Mouse (Mus musculus) right cerebral cortex, postnatal 14 days (tissue): Measurements from ENCODE around the gene Ftl1.

Experiments
- DNase-seq: peaks from one replicate; pipeline ENCODE4 v3.0.0; 2022

Gene Ftl1

DNA sequence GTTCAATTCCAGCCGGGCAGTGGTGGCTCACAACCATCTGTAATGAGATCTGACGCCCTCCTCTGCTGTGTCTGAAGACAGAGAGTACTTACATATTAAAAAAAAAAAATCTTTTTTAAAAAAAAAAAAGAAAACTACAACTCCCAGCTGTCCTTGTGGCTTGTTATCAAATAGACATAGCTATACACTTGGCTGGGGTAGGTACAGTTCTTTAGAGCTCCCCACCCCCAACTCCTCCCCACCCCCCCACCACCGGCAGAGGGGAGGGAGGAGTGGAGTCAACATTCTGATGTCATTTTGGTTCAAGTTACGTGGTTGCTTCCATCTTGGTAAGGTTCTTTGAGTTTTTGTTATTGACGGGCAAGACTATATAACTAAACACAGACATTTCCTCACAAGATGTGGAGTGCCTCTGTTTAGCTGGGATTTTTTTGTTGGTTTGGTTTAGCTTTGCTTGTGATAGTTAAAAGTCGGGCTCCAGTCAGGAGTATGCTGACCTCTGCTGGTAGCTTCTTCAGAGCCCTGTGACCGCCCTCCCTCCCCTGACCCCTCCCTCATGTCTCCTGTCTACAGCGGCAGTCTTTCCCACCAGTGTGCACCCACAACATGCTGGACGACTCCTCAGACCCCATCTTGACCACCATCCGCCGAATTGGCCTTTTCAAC, 12.2 kb downstream of the Ftl1 start:
- no peak for DNase-seq

- DNase-seq, result no peak
Measured at GRCm38 (mm10) chr7:45446589-45446988, 13.1 kb downstream of the Ftl1 start.

GRCm38 (mm10) chr7:45443526-45444420, 15.9 kb downstream of the Ftl1 start:
- no peak for DNase-seq

GRCm38 (mm10) chr7:45437521-45438276, 22.0 kb downstream of the Ftl1 start, which contains the start of gene Ruvbl2:
Ruvbl2 (minus strand) TSS chr7:45438096.
- no peak for DNase-seq

DNA sequence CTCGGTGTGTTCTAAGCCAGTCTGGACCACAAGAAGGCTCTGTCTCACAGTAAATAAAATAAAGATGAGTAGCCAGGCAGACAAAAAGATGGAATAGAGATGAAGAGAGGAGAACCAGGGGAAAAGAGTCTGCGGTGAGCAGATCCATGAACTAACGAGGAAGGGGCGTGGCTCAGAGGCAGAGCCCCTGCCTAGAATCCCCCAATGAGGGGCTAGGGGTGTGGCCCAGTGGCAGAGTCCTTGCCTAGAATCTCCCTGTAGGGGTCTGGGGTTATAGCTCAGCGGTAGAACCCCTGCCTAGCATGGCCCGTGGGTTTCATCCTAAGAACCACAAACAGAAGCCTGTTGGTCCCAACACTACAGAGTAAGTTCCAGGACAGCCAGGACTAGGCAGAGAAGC, 22.6 kb downstream of the Ftl1 start:
- no peak for DNase-seq

GRCm38 (mm10) chr7:45436444-45436843, 23.2 kb downstream of the Ftl1 start:
- no peak for DNase-seq

GRCm38 (mm10) chr7:45435038-45435437, 24.6 kb downstream of the Ftl1 start:
- peak; percentile 32 for DNase-seq

DNA sequence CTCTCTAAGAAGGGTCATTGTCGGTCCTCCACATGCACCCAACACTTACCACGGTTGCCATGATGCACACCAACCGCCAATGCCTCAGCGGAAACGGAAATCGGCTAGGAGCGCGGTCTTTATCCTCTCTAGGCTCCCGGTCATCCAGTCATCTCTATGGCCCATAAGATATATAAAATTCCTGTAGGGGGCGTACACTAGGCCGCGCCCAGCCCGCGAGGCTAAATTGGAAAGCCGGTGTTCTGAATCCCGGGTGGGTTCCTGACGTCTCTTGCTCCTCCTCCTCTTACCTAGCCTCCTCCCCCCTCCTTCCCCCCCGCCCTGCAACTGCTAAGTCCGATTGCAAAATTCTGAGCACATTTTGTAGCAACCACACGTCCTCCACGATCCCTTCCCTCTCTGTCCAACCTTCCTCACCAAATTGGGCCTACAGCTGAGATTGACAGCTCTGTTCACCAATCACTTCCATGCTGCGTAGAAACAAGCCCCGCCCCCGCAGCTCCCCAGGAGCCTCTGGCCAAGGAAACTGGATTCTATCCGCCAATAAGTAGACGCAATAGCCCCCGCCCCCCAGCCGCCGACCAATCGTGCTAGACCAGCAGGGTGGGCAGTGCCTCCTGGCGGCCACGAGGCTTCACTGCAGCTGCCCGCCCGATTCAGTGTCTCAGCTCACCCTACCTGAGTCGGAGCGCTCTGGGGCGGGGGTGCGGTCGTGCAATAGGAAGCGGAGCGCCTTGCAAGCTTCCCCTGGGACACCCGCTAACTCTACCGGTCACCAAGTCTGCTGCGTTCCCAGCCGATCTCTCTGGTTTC, 25.3 kb downstream of the Ftl1 start, which contains the start of gene Gys1:
Gene Gys1, plus strand, starts transcription at position 642 of the 813 bp plus-strand sequence.
- peak; percentile 100 for DNase-seq

- DNase-seq, result no peak
Measured at GRCm38 (mm10) chr7:45433835-45434202, 25.9 kb downstream of the Ftl1 start.

GRCm38 (mm10) chr7:45426556-45426955, 33.1 kb downstream of the Ftl1 start:
- no peak for DNase-seq

DNA sequence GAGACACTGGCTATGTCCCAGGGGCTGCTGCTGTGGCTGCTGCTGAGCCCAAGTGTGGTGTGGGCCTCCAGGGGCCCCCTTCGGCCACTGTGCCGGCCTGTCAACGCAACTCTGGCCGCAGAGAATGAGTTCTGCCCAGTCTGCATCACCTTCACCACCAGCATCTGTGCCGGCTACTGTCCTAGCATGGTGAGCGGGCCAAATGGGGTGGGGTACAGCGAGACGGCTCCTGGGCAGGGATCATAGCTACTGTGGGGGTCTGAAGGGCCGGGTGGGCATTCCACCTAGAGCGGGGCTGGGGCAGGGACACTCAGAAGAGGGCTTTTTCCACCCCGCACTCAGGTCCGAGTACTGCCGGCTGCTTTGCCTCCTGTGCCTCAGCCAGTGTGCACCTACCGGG, 38.5 kb downstream of the Ftl1 start:
- no peak for DNase-seq

DNA sequence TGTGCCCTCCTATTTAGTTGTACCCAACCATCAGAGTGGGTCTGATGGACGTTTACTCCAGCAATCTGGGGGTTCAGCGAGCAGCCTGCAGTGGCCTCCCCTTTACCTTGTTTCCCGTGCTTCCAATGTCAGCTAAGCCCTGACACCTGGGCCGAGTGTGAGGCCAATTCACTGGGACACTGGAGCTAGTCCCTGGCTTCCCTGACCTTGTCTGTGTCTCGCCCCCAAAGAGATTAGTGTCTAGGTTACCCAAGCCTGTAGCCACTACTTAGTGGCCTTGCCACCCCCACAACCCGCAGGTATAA, 39.1 kb downstream of the Ftl1 start, which contains the start of gene Lhb:
Gene Lhb, plus strand, starts transcription at position 206 of the 305 bp plus-strand sequence.
- no peak for DNase-seq

DNA sequence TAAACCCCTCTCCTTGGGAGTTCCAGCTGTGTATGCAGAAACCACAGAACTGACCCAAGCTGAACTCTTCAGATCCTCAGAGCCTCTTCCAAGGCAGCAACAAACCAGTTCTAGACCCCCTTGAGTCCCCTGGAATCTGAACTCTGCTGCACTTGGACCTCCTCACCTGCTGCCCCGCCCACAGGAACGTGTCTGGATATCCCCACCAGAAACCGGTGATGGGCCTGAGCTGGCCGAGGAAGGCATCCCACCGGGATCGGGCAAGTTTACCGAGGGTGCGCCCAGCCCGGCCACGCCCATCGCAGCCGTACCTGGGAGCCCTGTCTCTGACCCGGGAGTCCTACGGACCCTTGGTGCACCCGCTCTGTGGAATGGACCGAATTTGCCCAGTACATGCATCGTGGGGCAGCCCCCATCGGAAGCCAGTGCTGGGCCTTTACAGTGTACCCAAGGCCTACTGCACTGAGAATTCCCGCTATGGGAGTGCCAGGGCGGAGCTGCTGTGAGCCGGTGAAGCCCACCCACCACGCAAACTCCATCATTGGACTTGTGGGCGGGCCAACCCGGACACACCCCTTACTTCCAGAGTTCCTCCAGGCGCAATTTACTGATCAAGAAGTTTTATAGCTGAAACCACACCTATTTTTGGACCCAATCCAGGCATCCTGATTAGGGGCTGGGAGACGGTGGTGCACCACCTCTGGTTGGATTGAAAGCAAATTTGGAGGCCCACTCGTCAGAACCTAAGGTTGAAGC, 39.6 kb downstream of the Ftl1 start:
- DNase-seq, result no peak

DNA sequence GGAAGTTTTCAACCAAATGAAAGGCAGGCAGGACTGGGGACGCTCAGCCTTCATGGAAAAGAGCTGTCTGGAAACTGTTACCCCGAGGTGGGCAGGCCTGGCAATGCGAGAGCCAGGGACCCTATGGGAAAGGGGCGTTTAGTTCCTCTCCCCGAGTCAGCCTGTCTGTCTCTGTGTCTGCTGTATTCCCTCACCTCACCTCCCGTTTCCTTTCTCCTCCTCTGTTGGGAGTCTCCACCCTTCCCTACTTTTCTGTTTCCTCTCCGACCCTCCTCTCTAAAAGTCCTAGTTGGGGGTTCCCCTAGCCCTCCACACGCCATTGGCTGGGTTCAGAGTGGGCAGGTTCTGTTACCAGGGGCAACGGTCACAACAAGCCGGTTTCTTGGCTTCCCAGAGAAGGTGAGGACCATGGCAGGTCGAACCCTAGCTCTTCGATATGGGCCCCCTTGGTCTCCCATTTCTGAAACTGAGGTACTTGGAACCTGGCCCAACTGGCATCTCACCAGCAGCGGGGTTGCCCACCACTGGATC, 41.7 kb downstream of the Ftl1 start:
- DNase-seq, result no peak

GRCm38 (mm10) chr7:45415636-45416035, 44.0 kb downstream of the Ftl1 start:
- DNase-seq, result no peak

DNA sequence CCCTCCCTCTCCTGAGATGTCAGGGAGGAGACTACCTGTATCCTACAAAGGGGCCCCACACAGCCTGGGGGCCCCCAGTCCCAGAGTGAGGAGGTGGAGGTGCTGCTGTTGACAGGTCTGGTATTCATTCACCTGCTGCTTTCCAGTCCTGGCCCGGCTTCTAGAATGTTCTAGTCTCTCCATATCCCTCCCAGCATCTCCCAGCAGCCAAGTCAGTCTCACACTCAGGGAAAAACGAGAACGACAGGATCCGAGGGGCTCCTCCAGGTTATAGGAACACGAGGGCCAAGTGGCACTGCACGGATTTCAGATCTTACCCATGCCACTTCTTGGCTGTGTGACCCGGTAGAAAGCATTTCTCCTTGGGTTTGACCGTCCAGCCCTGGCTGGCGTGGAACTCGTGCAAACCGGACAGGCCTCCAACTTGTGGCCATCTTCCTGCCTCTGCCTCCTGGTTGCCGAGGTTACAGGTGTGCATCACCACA, 44.9 kb downstream of the Ftl1 start:
- no peak for DNase-seq

DNA sequence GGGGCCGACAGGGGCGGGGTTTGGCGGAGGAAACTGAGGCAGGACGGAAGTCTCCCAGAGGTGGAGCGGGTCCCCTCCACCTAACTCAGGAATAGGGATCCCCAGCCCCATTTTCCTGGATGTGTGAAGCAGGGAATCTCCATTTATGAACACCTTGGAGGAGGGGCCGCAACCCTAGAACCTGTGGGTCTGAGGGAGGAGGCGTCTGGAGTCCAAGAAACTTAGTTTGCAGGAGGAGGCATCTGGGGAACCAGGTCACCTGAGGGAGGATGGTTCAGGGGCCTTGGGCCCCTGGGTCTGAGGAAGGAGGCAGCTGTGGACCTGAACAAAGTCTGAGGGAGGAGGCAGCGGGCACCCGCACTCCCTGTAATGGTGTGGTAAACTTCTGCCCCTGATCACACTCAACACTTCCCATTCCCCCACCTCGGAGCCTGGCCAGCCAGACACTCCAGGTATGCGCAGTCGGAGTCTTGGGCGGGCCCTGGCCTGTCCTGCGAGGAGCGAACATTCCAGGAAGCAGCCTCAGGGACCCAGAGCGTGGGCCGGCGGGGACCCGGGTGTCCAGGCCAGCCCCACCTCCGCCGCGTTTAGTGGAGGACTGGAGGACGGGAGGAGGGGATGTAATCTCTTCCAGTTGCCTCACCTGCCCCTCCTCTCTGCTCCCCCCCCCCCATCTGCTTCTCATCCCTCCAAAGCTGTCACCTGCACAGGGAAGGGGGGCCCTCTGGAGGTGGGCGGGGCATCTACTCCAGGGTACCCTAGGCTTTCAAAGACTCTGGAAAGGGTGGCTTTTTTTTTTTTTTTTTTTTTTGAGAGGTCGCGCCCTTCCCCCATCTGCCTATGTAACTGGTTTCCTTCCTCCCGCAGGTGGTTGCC, 45.6 kb downstream of the Ftl1 start:
- DNase-seq, result no peak

DNA sequence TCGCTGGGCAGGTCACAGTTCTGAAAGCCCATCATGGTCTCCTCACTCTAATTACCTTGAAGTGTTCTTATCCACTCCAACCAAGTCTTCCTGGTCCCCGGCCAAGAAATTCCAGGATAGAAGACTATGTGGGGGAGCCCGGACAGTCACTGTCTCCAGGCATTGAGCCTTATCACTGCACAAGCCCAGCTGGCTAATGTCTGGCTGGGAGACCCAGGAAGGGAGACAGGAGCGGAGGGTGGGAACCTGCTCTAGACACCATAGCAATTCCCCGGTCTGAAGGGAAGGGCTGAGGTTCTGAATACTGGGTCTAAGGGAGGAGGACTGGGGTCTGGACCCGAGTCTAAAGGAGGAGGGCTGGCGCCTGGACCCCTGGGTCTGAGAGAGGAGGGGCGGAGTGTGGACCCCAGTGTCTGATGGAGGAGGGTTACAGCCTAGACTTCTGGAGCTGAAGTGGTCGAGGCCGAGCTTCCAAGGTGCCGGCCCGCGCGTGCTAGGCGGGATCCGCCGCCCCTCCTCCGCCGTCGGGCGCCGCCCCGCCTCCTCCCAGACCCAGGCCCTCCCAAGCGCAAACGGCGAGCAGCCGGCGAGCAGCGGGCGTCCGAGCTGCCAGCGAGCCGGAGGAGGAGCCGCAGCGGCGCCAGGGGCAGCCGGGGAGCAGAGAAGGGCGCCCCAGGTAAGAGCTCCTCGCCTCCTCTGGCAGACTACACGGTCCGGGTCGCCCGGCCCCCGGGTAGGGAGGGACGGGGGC, 46.4 kb downstream of the Ftl1 start, which contains the start of gene Ntf5:
Gene Ntf5, plus strand, starts transcription at position 583 of the 751 bp plus-strand sequence.
- DNase-seq, result no peak

DNA sequence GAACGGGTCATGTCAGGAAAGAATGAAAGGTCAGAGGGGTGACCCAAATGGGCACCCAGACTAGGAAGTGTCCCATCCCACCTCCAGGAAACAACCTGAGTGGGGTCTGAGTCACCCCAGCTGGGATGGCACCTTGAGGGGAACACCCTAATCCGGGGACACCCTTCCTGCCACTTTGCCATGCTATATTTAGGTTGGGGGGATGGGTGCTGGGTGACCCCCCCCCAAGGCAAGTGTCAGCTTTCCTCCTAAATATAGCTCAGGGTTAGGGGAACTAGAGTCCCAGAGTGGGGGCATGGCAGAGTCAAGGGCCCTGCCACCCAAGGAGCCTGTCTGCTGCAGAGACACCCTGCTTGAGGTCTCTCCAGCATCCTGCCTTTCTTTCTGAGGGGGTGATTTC, 47.3 kb downstream of the Ftl1 start:
- no peak for DNase-seq
